Mouse (Mus musculus): ENCODE measurements around the gene Scaf4.
"Not testable (repeated sequence)": the region's sequence is repeated elsewhere in the genome, so short reads cannot be mapped to it uniquely, and the experiment has no call there.

Scaf4 gene

GRCm38 (mm10) chr16:90239128-90239746 lies 45.1 kb downstream of the Scaf4 start:
- DNase-seq (ENCODE audit: low spot score), result no peak

GRCm38 (mm10) chr16:90235188-90235587 lies 49.1 kb downstream of the Scaf4 start:
- DNase-seq (ENCODE audit: low spot score), result no peak

GRCm38 (mm10) chr16:90234617-90235016 lies 49.7 kb downstream of the Scaf4 start:
- DNase-seq (ENCODE audit: low spot score), result no peak

GRCm38 (mm10) chr16:90233702-90234101 lies 50.6 kb downstream of the Scaf4 start:
- no peak for DNase-seq (ENCODE audit: low spot score)

GRCm38 (mm10) chr16:90231302-90231701 lies 53.0 kb downstream of the Scaf4 start:
- no peak for DNase-seq (ENCODE audit: low spot score)

- no peak for DNase-seq (ENCODE audit: low spot score)
Observed at GRCm38 (mm10) chr16:90229897-90230296, 54.4 kb downstream of the Scaf4 start.

GRCm38 (mm10) chr16:90221441-90222070 lies 62.7 kb downstream of the Scaf4 start:
- DNase-seq (ENCODE audit: low spot score), result peak; percentile 23

- peak; percentile 47 for DNase-seq (ENCODE audit: low spot score)
Observed at GRCm38 (mm10) chr16:90220892-90221431, 63.3 kb downstream of the Scaf4 start.

GRCm38 (mm10) chr16:90220026-90220891 lies 64.0 kb downstream of the Scaf4 start, which contains the start of gene Sod1:
Sod1 (plus strand) TSS chr16:90220754.
- peak; percentile 98 for DNase-seq (ENCODE audit: low spot score)

GRCm38 (mm10) chr16:90219445-90219844 lies 64.9 kb downstream of the Scaf4 start:
- not testable (repeated sequence) for DNase-seq (ENCODE audit: low spot score)

- DNase-seq (ENCODE audit: low spot score), result no peak
Observed at GRCm38 (mm10) chr16:90217926-90218325, 66.4 kb downstream of the Scaf4 start.

- DNase-seq (ENCODE audit: low spot score), result no peak
Observed at GRCm38 (mm10) chr16:90217356-90217755, 66.9 kb downstream of the Scaf4 start.

- no peak for DNase-seq (ENCODE audit: low spot score)
Observed at GRCm38 (mm10) chr16:90216414-90216813, 67.9 kb downstream of the Scaf4 start.

- not testable (repeated sequence) for DNase-seq (ENCODE audit: low spot score)
Observed at GRCm38 (mm10) chr16:90215879-90216278, 68.4 kb downstream of the Scaf4 start.

GRCm38 (mm10) chr16:90214731-90215565 lies 69.4 kb downstream of the Scaf4 start:
- no peak for DNase-seq (ENCODE audit: low spot score)

GRCm38 (mm10) chr16:90213477-90214339 lies 70.6 kb downstream of the Scaf4 start:
- DNase-seq (ENCODE audit: low spot score), result no peak

GRCm38 (mm10) chr16:90211767-90212166 lies 72.5 kb downstream of the Scaf4 start:
- no peak for DNase-seq (ENCODE audit: low spot score)

- DNase-seq (ENCODE audit: low spot score), result no peak
Observed at GRCm38 (mm10) chr16:90210717-90211116, 73.6 kb downstream of the Scaf4 start.

- DNase-seq (ENCODE audit: low spot score), result no peak
Observed at GRCm38 (mm10) chr16:90208996-90209395, 75.3 kb downstream of the Scaf4 start.

- no peak for DNase-seq (ENCODE audit: low spot score)
Observed at GRCm38 (mm10) chr16:90204868-90205267, 79.4 kb downstream of the Scaf4 start.

Measured in embryo, embryonic 10.5 days (tissue).